Mouse (Mus musculus) macrophage (primary cell): Measurements from ENCODE around the gene Zbtb9. TPM values are rescaled to one million over a fixed set of nuclear protein-coding genes. Genes with fewer than 3 reads are reported as not detected.
A peak's percentile ranks its signal among the peaks of the same experiment; 100 is the strongest.

Experiments used
- H3K27ac ChIP-seq: fragments of 350-480 bp; formaldehyde crosslinking; 2 replicates; pipeline ENCODE4 v1.9.0; 2021
- H3K36me3 ChIP-seq: fragments of 350-480 bp; formaldehyde crosslinking; 2 replicates; pipeline ENCODE4 v1.9.0; 2021; ENCODE audit errors: inconsistent target
- H3K4me3 ChIP-seq: fragments of 350-480 bp; formaldehyde crosslinking; 2 replicates; pipeline ENCODE4 v1.9.0; 2021; ENCODE audit errors: inconsistent target
- H3K79me2 ChIP-seq: fragments of 350-480 bp; formaldehyde crosslinking; 2 replicates; pipeline ENCODE4 v1.9.0; 2021; ENCODE audit errors: inconsistent target
- WGBS: methylation state at CpG from one replicate; pipeline ENCODE4 v1.1.7; 2026; ENCODE audit warnings: inconsistent platforms; ENCODE audit not compliant: missing documents; 5-methylcytosine and 5-hydroxymethylcytosine counted together
- polyA plus RNA-seq: library from polyadenylated mRNA; stranded (reverse); fragments of 250-400 nt; gene quantifications from 3 replicates; pipeline ENCODE4 v1.2.4, GENCODE M21; 2018; ENCODE audit warnings: inconsistent platforms

Zbtb9 gene
- polyA plus RNA-seq, 1 experiment from 2014 or later: 9.3 TPM

- peaks cover 26% of the 10 kb centered on the region for H3K79me2 ChIP-seq
- 11% methylated on average over 3 of the region's 3 CpGs for WGBS
- peak overlapping the region; percentile 38 for H3K4me3 ChIP-seq
- H3K27ac ChIP-seq: peak overlapping the region; percentile 78
- H3K36me3 ChIP-seq: peaks cover 7% of the 10 kb centered on the region; the same call in 1 of the 2 replicates
Observed at GRCm38 (mm10) chr17:26939973-26940300, 33.0 kb upstream of the Zbtb9 start.

GRCm38 (mm10) chr17:26941031-26941789 is 31.8 kb upstream of the Zbtb9 start, which contains the start of gene Syngap1:
Gene Syngap1, plus strand, starts transcription at chr17:26941253.
- no peaks in the 10 kb centered on the region; the same call in 1 of the 2 replicates for H3K36me3 ChIP-seq
- H3K4me3 ChIP-seq: peak within 1 kb of the TSS; percentile 38
- H3K79me2 ChIP-seq: peaks cover 26% of the 10 kb centered on the region
- WGBS: 29% methylated on average over 10 of the region's 24 CpGs
- H3K27ac ChIP-seq: peak within 1 kb of the TSS; percentile 78

DNA sequence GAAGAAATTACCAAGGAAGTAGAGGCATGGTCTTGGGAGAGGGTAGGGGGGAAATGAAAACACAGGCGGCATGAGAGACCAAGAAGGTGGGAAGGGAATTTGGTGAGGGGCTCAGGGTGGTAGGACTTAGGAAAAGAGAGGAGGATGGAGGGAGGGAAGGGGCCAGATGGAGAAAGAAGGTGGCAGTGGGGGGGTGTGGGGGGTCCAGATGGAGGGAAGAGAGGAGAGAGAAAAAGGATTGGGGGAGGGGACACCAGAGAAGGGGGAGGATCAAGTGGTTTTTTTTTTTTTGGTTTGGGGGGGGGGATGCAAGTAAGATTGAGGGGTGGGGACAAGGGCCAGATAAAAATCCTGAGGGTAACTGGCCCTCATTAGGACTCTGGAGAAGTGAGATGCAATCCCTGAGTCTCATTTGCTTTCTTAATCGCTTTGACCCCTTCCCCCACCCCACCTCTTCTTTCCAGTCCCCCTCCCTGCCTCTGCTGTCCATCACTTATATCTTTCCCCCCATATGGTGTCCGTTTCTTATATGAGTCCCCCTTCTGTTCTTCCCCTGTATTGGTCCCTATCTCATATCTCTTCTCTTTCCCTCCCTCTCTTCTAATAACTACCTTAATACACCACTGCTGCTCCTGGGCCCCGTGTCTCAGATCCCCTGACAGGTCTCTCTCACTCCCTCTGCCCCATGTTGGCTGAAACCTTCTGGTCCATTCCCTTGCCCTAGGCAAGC is 31.0 kb upstream of the Zbtb9 start:
- no peak overlapping the region for H3K27ac ChIP-seq
- H3K36me3 ChIP-seq: no peaks in the 10 kb centered on the region; the same call in 1 of the 2 replicates
- WGBS: 64% methylated on average over 4 of the region's 4 CpGs
- no peak overlapping the region for H3K4me3 ChIP-seq
- peaks cover 20% of the 10 kb centered on the region for H3K79me2 ChIP-seq

GRCm38 (mm10) chr17:26945824-26946495 is 27.0 kb upstream of the Zbtb9 start:
- Histone ChIP-seq H3K36me3 (no peaks in the 10 kb centered on the region), H3K27ac (no peak overlapping the region), H3K79me2 (no peaks in the 10 kb centered on the region), H3K4me3 (peak overlapping the region; percentile 25; the same call in 1 of the 2 replicates)
- 61% methylated on average over 13 of the region's 13 CpGs for WGBS

DNA sequence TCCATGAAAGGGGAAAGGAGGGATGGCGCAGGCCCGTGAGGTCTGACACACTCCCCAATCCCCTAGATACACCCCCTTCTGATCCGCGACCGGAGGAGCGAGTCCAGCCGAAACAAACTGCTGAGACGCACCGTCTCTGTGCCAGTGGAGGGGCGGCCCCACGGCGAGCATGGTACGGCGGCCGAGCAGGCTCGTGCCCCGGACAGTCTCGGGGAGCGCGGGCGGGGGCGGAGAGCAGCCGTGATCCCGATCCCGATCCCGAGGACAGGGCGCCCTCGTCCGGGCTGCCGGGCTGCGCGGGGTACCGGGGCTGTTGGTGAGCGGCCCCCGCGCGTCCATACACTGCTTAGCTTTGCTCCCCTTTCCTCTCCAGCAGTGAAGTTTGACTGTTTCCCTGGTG is 26.4 kb upstream of the Zbtb9 start:
- Histone ChIP-seq H3K36me3 (no peaks in the 10 kb centered on the region), H3K27ac (no peak overlapping the region), H3K4me3 (peak overlapping the region; percentile 25; the same call in 1 of the 2 replicates), H3K79me2 (no peaks in the 10 kb centered on the region)
- 2% methylated on average over 35 of the region's 37 CpGs for WGBS

DNA sequence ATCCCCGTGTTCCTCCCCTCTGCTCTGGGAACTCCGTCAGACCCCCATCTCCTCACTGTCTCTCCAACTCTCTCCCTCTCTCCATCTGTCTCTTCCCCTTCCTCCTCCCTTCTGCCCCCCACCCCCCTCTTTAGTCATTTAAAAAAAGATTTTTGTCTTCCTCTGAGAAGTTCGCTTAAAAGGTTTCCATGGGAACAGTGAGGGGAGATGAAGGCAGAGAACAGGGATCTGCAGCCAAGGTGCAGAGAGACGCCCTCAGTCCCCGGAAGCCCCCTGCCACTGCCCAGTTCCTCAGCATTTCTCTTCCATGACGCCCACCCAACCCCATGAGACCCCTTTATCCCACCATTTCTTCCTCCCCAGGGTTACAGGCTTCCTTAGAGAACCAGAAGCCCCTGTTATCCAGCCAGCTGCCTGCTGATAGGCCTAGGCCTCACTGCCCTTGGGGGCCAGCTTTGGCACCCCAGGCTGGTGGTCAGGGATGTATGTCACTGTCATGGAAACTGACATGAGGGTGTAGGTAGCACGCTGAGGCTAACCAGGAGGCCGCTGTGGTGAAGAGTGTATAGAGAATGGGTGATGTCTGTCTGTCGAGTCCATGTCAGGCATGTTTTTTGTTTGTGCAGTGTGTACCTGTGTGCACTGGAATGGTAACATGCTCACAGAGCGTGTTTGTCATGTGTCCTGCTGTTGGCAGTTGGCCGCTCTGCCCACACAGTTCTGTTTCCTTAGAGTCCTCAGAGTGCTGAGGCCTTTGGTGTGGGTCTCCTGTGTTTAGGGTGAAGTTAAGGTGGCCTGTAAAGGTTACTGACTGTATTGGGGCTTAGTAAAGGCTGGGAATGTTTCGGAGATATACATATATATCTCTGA is 25.5 kb upstream of the Zbtb9 start:
- Histone ChIP-seq H3K27ac (no peak overlapping the region), H3K36me3 (no peaks in the 10 kb centered on the region), H3K79me2 (no peaks in the 10 kb centered on the region), H3K4me3 (no peak overlapping the region)
- 92% methylated on average over 11 of the region's 12 CpGs for WGBS

DNA sequence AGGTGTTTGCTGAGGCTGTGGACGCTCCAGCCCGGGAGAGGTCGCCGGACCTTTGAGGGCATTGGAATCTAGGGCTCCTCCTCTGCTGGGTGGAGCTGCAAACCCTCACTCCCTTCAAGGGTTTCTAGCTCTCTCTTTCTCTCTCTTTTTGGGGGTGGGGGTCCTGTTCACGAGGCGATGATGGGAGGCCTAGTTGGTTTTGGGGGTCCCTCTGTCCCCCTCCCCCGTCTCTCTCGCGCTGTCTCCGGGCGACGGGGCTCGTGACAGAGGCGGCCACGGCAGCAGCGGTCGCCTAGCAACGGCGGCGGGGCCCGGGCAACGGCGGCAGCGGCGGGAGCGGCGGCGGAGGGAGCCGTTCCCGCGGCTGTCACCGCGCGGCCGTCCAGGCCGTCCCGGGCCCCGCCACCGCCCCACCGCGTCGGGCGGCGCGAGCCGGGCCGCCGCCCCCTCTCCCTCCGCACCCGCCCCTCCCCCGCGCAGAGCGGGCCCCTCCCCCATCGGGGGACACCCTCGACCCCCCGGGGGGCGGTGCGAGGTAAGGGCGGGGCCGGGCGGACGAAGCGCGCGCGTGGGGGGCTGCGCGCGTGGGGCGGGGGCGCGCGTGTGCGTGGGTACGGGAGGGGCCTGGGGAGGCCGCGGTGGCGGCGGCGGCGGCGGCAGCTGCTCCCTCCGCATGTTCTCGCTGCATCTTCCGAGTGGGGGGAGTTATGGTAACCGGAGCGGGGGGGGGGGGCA is 24.5 kb upstream of the Zbtb9 start:
- Histone ChIP-seq H3K27ac (no peak overlapping the region), H3K36me3 (no peaks in the 10 kb centered on the region), H3K79me2 (no peaks in the 10 kb centered on the region), H3K4me3 (peak overlapping the region; percentile 21)
- under 1% methylated on average over 40 of the region's 87 CpGs for WGBS

GRCm38 (mm10) chr17:26949051-26949577 is 23.9 kb upstream of the Zbtb9 start:
- 27% methylated on average over 14 of the region's 14 CpGs for WGBS
- Histone ChIP-seq H3K27ac (no peak overlapping the region), H3K36me3 (no peaks in the 10 kb centered on the region), H3K79me2 (no peaks in the 10 kb centered on the region), H3K4me3 (no peak overlapping the region)

DNA sequence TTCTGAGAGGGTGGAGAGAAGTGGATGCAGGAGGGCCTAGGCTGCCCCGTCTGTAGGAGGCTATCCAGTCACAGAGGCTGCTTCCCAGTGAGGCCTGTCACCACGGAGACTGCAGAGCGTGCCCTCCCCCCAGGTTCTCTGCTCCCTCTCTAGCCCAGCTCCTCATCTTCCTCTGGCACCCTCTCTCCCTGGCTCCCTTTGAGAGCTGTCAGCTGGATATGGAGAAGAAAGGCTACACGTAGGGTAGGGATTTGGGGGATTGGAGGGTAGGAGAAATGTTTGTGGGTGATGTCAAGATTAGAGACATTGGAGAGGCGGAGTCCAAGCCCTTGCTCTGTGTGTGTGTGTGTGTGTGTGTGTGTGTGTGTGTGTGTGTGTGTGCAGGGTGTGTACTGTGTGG is 23.1 kb upstream of the Zbtb9 start:
- Histone ChIP-seq H3K36me3 (no peaks in the 10 kb centered on the region), H3K27ac (no peak overlapping the region), H3K4me3 (no peak overlapping the region), H3K79me2 (no peaks in the 10 kb centered on the region)
- whole genome bisulfite sequencing: 82% methylated on average over 5 of the region's 5 CpGs

DNA sequence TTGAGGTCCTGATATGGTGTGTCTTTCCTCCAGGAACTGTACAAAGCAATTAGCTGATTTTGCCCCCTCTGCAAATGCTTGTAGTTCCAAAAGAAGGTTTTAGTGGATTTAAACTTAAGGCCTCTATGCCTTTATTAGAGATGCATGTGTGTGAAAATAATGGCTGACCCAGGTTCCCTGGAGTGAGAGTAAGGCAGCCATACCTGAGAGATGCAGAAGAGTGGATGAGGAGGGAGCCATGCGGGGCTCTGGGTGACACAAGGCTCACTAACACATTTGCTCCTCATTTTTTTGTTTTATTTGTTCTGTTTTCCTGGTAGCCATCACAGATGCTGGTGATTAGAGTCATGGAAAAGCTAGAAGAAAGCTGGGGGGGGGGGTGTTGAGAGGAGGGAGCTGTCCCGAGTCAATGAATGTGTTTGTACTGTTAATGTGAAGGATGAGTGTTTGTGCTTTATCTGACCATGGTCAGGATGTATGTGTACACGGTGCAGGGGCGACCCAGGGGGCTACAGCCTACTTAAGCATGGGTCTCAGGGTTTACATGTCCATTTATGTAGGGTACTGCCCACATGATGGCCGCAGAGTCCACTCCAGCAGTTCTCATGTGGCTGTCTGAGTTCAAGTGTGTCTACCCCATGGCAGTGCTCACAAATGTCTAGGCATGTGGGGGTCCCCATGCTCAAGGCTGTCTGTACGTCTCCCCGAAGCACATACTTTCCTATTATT is 22.2 kb upstream of the Zbtb9 start:
- H3K36me3 ChIP-seq: no peaks in the 10 kb centered on the region
- 65% methylated on average over 7 of the region's 7 CpGs for WGBS
- no peak overlapping the region for H3K4me3 ChIP-seq
- H3K27ac ChIP-seq: no peak overlapping the region
- no peaks in the 10 kb centered on the region for H3K79me2 ChIP-seq

GRCm38 (mm10) chr17:26951406-26951805 is 21.6 kb upstream of the Zbtb9 start:
- no peaks in the 10 kb centered on the region for H3K36me3 ChIP-seq
- H3K27ac ChIP-seq: no peak overlapping the region
- H3K79me2 ChIP-seq: no peaks in the 10 kb centered on the region
- H3K4me3 ChIP-seq: no peak overlapping the region
- 6% methylated on average over 10 of the region's 11 CpGs for whole genome bisulfite sequencing

GRCm38 (mm10) chr17:26951952-26952877 is 20.8 kb upstream of the Zbtb9 start:
- no peaks in the 10 kb centered on the region for H3K36me3 ChIP-seq
- H3K4me3 ChIP-seq: no peak overlapping the region
- no peak overlapping the region for H3K27ac ChIP-seq
- no peaks in the 10 kb centered on the region for H3K79me2 ChIP-seq
- WGBS: 30% methylated on average over 23 of the region's 23 CpGs
